Mouse (Mus musculus) cerebellum, postnatal 25 days (tissue): ENCODE measurements around the gene Hipk4.
A peak's percentile ranks its signal among the peaks of the same experiment; 100 is the strongest.
"Not testable (repeated sequence)": the region's sequence is repeated elsewhere in the genome, so short reads cannot be mapped to it uniquely, and the experiment has no call there.

Experiments used
- DNase-seq, 2 experiments: peaks; one replicate each; pipeline ENCODE4 v3.0.0; 2021; ENCODE audit warnings: mixed read lengths in 2 of 2

Hipk4 gene

DNA sequence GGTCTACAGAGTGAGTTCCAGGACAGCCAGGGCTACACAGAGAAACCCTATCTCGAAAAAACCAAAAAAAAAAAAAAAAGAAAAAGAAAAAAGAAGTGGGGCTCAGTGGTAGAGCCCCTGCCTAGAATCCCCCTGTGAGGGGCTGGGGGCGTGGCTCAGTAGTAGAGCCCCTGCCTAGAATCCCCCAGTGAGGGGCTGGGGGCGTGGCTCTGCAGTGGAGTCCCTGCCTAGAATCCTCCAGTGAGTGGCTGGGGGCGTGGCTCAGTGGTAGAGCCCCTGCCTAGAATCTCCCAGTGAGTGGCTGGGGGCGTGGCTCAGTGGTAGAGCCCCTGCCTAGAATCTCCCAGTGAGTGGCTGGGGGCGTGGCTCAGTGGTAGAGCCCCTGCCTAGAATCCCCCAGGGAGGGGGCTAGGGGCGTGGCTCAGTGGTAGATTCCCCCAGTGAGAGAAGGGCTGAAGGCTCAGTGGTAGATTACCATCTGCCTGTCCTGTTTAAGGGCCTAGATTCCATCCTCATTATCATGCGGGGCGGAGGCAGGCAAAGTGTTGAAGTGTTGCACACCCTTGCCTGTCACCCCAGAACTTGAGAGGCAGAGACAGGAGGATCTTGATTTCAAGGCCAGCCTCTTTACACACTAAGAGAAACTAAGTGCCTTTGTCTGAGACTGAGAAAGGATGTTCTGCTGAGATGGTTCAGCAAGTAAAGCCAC lies 28.3 kb upstream of the Hipk4 start:
- not testable (repeated sequence) for DNase-seq

DNA sequence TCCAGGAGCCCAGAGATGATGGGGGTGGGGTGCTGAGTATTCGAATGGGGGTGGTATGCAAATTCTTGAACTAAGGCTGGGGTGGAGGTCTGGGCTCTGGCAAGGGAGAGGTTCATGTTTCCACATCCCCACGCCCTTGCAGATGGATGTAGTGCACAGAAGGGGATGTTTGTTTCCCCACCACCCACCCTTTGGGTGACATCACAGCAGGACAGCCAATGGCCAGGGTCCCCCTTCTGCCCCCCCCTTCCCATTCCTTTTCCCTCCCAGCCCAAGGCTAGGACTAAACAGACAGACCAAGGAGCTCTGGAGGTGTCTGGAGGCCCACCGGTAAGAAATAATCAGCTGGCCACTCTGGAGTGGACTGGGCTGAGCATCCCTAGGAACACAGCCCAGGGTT lies 24.0 kb upstream of the Hipk4 start, which contains the start of gene Prx:
TSS of gene Prx (plus strand) at position 289 of the 400 bp plus-strand sequence.
- no peak for DNase-seq

DNA sequence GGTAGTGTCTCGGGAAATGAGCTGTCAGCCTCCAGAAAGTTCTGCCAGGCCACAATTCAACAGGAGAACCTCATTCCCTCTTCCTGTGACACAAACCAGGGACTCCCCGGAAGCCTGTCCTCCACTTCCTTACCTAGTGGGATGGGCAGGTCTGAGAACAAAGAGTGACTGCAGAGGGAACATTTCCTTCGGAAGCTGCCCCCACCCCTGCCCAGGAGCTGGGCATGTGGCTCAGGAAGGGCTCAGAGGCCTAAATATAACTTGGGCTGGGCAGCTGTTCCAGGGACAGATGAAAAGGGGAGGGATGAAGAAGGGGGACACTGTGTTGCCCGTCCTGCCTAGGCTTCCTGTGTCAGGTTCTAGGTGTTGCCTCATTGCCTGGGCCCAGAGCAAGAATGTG lies 21.4 kb upstream of the Hipk4 start:
- DNase-seq: no peak

DNA sequence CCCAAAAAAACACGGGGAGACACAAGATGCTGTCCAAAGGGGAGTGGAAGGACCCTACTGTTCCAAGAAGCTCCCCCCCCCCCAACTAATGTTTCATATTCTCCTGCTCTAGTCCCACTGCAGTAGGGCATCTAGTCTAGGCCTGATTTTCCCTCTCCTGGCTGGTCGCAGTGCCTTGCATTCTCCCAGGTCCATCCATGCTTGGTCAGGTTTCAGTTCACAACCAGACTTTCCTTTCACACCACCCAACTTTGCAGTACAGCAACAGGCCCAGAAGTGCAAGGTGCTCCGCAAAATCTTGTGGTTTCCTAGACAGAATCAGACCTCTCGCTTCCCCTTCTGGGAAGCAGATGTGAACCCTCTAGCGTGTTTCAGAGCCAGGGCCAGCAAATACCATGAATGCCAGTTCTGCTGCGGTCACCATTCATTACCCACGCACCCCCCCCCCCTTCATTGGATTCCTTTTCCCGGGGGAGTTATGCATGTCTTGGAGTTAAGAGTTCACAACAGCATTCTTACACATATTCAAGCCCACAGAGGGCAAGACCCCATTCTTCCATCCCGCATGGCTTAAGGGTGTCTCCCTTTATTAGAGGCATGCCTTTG lies 16.2 kb upstream of the Hipk4 start:
- DNase-seq: no peak

DNA sequence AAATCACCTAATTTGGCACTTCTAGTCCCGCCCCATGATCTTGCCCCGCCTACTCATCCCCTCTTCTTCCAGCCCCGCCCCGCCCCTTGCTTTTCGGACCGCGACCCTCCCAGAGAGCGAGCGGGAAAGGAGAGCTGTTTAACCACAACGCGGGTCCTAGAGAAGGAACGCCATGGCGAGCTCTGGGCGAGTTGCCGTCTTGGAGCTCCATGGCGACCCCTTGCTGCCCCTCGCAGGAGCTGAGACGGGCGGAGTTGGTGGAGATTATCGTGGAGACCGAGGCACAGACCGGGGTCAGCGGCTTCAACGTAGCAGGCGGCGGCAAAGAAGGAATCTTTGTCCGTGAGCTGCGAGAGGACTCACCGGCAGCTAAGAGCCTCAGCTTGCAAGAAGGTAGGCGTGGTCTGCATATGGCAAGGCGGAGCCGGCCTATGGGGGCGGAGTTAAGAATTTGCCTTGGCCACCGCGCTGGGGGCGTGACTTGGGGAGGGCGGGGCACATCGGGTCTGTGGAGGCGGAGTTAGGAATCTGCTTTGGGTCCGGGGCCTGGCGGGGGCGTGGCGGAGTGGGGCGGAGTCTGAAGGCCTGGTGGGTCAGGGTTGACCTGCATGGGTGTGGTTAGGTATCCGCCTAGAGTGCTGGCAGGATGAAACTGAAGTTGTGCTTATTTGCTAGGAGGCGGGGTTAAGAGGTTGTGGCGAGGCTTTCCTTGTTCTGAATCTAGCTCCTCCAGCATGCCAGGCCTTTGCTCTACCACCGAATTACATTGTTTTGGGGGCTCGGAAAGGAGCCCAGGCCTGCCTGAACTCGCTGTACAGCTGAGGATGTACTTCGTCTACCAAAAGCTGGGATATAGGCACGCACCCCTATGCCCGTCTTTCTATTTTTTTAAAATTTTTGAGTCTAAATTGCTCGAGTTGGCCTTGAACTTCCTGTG lies 15.1 kb upstream of the Hipk4 start:
- peak; percentile 93 to 96 for DNase-seq

DNA sequence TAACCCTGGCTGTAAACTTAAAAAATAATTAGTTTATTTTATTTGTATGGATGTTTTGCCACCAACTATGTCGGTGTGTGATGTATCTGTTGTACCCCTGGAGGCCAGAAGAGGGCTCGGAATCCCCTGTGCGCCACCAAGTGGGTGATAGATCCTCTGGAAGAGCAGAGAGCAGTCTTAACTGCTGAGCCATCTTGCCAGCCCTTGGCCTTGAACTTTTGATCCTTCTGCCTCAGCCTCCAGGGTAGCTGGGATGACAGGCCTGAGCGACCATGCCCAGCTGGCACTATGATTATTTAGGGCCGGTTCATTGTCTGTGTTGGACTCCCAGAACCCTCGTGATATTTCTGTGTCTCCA lies 14.4 kb upstream of the Hipk4 start:
- peak; percentile 50 to 74 for DNase-seq

DNA sequence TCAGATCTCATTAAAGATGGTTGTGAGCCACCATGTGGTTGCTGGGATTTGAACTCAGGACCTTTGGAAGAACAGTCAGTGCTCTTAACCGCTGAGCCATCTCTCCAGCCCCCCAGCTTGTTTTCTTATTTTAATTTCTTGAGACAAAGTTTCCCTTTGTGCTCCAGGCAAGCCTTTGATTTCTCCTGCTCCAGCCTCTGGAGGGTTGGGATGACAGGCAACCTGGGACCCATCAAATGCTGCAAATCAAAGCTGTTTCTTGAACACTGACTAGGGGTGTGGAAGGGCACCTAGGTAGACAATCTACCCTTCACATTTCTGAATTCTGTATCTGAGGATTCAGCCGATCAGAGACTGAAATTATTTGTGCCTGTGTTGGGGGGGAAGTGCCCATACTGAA lies 12.3 kb upstream of the Hipk4 start:
- DNase-seq: no peak

DNA sequence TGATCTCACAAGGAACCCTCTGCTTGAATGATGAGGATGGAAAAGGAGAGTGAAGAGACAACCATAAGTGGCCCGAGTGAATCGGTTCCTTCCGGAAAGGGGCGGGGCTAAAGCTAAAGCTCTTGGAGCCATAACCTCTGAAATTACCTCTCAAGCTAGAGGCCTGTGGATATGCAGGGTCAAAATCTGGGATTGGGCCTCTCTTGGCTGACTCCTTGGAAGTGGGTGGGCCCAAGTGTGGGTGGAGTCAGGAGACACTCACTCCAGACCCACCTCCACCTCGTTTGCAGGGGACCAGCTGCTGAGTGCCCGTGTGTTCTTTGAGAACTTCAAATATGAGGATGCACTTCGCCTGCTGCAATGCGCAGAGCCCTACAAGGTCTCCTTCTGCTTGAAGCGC lies 8.1 kb upstream of the Hipk4 start:
- DNase-seq: no peak

DNA sequence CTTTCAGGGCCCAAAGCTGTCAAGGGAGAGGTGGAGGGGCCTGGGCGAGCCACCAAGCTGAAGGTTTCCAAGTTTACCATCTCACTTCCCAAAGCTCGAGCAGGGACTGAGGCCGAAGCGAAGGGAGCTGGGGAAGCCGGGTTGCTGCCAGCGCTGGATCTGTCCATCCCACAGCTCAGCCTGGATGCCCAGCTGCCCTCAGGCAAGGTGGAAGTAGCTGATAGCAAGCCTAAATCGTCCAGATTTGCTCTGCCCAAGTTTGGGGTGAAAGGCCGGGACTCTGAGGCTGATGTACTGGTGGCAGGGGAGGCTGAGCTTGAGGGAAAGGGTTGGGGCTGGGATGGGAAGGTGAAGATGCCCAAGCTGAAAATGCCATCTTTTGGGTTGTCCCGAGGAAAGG lies 4.8 kb upstream of the Hipk4 start:
- DNase-seq: no peak

DNA sequence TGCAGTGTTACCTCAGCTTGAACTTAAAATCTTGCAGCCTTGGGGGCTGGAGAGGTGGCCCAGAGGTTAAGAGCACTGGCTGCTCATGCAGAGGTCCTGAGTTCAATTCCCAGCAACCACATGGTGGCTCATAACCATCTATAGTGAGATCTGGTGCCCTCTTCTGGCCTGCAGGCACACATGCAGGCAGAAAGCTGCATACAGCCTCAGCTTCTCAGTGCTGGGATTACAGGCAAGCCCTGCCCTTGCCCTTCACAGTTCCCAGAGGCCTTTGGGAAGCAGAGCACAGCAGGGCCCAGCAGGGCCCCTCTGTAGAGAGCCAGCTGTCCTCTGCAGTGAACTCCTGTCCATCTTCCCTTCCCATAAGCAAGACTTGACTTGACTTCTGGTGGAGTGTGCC lies 3.0 kb upstream of the Hipk4 start:
- DNase-seq: no peak

DNA sequence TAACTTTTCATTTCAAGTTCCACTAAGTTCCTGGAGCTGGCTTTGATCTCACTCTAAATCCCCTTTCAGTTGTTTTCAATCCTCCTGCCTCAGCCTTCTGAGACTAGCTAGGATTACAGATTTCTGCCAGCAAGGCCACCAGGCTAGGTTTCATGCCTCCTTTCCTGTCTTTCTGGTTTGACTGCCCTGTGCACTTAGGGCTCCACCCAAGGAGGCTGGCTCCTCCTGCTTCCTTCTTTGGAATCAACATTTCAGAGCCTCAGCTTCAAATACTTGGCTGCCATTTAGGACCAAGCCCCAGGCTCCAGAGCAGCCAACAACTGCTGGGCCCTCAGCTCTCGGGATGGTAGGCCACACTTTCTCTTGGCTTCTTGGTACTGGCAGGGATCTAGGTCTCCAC lies 2.5 kb upstream of the Hipk4 start:
- DNase-seq: no peak

DNA sequence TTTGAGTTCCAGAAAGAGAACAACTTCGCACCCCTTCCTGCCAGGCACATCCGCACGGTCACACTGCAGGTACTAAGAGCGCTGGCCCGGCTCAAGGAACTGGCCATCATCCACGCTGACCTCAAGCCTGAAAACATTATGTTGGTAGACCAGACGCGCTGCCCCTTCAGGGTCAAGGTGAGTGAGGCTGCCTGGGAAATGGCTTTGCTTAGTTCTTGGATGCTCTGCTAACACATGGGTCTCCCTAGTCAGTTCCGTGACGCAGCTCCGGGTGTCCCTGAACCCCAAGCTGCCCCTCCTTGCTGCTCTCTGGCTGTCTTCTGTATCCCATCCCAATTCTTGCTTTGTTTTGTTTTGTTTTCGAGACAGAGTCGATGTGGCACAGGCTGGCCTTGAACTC lies 738 bp downstream of the Hipk4 start:
- DNase-seq: no peak

DNA sequence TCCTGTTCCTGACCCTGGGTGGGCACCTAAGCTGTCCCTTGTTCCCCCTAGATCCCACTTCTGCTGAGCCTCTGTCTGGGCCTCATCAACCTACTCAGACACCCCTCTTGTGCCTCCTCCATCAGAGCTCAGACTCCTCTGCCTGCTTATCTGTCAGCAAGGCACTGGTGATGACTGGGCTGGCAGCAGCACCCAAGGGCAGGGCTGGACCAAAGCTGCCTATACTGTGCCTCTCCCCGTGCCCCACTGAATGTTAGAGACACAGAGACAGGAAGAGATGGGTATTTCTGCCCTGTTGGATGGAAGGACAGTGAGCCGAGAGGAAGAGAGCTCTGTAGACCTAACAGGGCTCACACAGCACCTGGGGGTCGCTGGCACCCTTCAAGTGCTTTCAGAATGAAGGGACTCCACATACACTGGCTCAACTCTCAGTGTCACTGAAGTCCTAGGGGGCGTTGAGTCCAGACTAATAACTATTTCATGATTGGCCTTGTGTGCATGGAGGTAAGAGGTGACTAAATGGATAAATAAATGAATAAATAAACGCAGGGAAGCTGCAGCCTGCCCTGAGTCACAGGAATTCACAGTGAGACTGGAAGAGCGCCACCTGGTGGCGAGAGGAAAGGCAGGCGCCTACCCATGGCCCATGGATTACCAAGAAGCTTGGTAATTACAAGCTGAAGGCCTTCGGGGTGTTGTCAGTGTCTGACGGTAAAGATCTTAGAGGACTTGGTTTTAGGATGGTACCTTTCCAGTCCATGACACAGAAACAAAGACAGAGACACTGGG lies 3.2 kb downstream of the Hipk4 start:
- DNase-seq: peak; percentile 84 to 90

DNA sequence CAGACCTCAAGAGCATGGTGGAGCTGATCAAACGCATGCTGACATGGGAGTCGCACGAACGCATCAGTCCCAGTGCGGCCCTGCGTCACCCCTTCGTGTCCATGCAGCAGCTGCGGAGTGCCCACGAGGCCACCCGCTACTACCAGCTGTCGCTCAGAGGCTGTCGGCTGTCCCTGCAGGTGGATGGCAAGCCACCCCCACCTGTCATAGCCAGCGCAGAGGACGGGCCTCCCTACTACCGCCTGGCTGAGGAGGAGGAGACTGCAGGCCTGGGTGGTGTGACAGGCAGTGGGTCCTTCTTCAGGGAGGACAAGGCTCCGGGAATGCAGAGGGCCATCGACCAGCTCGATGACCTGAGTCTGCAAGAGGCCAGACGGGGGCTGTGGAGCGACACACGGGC lies 6.0 kb downstream of the Hipk4 start:
- no peak for DNase-seq

DNA sequence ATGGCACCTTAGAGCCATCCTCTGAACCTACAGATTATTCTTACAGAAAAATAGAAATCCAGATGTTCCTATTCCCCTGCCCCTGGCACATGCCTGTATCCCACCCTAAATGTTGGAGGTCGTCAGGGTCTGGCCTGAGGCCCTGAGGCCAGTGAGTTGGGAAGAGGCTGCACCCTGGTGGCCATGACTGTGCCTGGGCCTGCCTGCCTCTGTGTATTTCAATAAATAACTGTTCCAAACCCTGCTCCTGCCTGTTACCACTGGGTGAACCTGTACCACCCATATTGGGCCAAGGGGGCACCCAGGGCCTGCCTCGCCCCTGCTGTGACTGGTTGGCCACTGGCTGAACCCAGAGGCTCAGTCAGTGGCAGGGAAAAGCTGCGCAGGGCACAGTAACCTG lies 7.9 kb downstream of the Hipk4 start:
- DNase-seq: no peak

DNA sequence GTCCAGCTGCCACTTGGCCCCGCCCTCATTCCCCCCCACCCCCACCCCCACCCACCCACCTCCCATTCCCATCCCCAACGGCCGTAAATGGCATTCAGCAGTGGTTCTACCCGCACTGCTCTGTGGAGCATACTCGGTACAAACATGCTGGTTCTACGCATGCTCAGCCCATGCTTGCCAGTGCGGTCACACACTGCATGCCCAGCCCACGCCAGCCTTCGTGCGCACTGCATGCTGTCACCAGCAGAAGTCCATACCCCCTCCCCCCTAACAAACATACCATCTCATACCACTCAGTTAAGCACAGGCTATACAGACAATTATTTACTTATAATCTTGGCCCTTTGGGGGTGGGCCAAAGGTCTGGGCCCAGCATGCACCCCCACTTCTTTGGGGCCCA lies 8.6 kb downstream of the Hipk4 start:
- no peak for DNase-seq

DNA sequence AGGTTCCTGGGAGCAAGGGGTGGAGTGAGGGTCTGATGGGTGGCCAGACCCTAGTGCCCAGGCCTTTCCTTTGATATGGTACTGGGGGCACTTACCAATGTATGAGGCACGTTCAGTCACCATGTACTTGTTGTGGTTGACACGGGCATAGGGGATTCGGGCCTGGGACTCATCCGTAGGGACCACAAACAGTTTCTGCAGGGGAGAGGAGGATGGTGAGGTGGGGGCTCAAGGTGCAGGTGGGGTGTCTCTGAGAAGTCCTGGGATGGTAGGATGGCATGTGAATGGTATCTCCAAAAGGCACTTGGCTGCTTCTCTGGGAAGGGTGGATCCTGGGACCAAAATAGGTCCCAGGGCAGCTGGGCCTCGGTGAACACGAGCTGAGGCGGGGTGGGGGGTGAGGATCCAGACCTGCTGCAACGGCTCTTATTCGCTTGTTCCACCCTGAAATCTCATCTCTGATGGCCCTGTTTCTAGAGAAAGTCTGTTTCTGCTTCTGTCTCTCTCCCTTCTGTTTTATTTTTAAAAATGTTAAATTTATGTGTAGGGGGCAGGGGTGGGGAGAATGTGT lies 9.5 kb downstream of the Hipk4 start:
- no peak for DNase-seq

DNA sequence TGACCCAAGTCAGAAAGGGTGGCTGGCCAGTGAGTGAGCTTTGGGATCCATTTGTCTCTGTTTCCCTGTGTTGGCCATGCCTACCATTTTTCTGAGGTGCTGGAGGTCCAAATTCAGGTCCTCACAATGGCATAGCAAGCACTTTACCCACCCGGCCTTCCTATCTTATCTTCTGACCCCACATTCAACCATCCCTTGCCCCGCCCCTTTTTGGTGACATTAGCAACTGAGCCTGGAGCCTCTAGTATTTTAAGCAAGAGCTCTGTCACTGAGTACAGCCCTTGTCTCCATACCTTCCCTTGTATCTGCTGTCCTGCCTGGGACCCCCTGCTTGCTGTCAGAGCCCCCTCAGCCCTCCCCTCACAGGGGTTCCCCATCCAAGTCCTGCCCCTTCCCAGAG lies 12.3 kb downstream of the Hipk4 start:
- no peak for DNase-seq

DNA sequence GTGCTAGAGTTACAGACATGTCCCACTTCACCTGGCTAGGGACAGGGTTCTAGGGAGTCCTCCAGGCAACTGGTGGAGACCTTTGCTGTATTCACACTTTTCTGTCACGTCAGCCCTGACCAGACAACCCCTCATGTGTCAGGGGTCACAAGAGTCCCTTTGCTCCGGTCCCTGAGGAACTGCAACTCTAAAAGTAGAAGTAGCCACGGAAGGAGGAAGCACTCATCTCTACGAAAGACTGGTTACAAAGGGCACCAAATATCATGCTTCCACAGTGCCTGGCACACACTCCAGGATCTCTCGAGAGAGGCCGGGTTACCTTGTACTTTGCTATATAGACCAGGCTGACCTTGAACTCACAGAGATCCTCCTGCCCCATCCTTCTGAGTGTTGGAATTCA lies 13.6 kb downstream of the Hipk4 start:
- DNase-seq: no peak

DNA sequence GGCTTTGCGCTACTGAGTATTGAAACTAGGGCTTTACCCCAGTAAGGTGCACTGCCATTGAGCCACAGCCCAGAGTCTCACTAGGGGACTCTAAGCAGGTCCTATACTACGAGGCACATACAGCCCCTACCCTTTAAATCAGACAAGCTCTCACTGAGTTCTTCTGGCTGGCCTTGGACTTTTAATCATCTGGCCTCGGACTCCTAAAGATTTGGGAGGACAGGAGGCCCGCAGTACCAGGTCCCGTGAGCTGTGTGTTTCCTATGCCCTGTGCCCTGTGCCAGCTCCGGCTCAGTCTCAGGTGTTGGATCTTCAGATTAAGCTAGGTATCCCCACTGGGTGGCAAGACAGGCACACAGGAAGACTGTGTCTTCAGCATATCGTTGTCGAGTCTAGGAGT lies 14.9 kb downstream of the Hipk4 start:
- no peak for DNase-seq

DNA sequence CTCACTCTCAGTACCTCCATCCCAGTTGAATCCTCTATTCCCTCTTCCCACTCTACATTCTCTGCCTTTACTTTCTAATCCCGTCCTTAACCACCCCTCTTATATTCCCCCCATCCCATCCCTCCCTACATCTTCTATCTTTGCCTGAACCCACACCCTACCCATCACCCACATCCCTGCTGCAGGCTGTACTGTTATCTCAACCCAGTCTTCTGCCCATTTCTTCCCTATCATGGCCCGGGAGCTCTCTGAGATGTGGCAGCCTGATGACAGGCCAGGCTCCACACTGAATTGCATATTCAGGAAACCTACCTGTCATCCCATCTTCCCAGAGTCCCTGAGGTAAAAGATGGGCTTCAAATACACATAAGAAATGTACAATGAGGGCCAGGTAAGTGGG lies 15.7 kb downstream of the Hipk4 start:
- DNase-seq: no peak

DNA sequence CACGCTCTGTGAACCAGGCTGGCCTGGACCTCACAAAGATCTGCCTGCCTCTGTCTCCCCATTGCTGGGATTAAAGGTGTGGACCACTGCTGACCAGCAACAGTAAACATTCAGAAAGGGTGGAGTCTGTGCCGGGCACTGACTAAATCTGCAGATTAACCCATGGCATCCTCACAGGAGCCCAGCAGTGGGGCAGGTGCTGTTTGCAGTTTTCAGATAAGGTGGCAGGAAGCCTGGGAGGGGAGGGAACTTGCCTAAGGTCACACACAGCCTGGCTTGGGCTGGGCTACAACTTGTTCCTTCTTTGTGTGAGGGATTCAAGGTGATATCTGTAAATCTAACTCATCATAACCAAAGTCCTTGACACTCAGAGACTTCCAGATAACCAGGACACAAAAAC lies 17.5 kb downstream of the Hipk4 start:
- DNase-seq: no peak

DNA sequence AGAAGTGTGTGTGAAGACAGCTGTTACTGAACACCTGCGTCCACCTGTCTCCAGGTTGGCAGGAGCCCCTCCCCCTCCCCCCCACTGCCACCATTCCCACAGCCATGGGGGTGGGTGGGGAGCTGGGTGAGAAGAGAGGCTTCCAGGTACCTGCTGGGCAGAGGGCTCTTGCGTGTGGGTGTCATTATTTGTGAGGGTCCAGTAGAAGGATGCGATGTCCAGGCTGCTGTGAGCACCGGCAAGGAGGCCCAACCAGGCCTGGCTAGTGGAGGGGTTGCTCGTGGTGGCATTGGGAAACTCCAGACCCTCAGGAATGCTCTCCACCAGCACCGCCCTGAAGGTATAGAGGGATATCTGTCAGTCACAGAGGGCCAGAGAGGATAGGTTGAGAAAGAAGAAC lies 17.9 kb downstream of the Hipk4 start:
- DNase-seq: no peak
